Mouse (Mus musculus) E14TG2a.4 (cell line): ENCODE results near the gene Ndufb5.

Source experiments
- CTCF ChIP-seq: conservative IDR thresholded peaks from 2 replicates; pipeline ENCODE4 v1.5.1; 2014; ENCODE audit warnings: low read length
- NANOG ChIP-seq: IDR thresholded peaks from 2 replicates; pipeline ENCODE4 v1.6.1; 2014; ENCODE audit warnings: borderline replicate concordance, low read length, mixed read lengths
- POU5F1 ChIP-seq: IDR thresholded peaks from 2 replicates; pipeline ENCODE4 v1.6.1; 2014; ENCODE audit warnings: low read length, borderline replicate concordance

DNA sequence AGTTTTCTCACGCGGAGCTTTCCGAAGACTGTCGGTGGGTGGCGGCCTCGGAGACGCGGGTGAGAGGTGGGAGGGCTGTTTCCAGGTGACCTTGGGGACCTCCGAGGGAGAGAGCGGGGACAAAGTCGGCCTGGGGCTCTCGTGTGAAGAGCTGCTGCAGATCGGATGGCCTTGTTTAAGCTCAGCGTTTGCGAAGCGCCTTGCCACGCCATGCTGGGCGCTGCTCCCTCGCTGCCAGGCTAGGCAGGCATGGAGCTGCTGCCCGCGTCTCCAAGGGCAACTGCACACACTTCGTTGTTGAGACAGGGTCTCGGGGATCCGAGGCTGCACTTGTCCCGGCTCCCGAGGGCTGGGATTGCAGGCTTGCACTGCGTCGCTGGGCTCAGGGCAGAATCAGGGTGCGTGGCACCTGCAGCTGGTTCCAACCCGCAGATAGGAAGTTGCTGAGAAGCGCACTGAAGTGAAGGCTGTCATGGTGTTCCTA is 424 bp downstream of the Ndufb5 start, which contains the start of gene Mrpl47:
- TF ChIP-seq CTCF, result no peak
- no peak for TF ChIP-seq POU5F1
- TF ChIP-seq NANOG, result no peak
